Mouse (Mus musculus) hindbrain, embryonic 14.5 days (tissue): Measurements from ENCODE around the gene Fli1. TPM values are rescaled to one million over a fixed set of nuclear protein-coding genes. Genes with fewer than 3 reads are reported as not detected.

ENCODE experiments used
- ATAC-seq: fragments of 200-750 bp; cut with Nextera tagmentation; 2 replicates; pipeline ENCODE4 v1.8.0; 2017; ENCODE audit warnings: moderate number of reproducible peaks, mild to moderate bottlenecking, moderate TSS enrichment, moderate library complexity; ENCODE audit not compliant: low FRiP score
- DNase-seq: peaks from one replicate; pipeline ENCODE4 v3.0.0-alpha.2; 2015; ENCODE audit warnings: low spot score
- H3K27ac ChIP-seq: fragments of 300-500 bp; sonication (generic); 2 replicates; pipeline ENCODE4 v1.5.1; 2014; ENCODE audit warnings: mild to moderate bottlenecking, moderate library complexity
- H3K27me3 ChIP-seq: fragments of 300-500 bp; sonication (generic); 2 replicates; pipeline ENCODE4 v1.6.1; 2014; ENCODE audit warnings: mild to moderate bottlenecking, low read length, mixed read lengths; ENCODE audit not compliant: control insufficient read depth, insufficient read depth
- H3K36me3 ChIP-seq: fragments of 300-500 bp; sonication (generic); replicated peaks from 2 replicates; pipeline ENCODE4 v1.6.1; 2014; ENCODE audit not compliant: control insufficient read depth, insufficient read depth
- H3K4me1 ChIP-seq: fragments of 300-500 bp; sonication (generic); replicated peaks from 2 replicates; pipeline ENCODE4 v1.6.1; 2014; ENCODE audit warnings: antibody characterized with exemption, low read length, mixed read lengths; ENCODE audit not compliant: control insufficient read depth, insufficient read depth
- H3K4me2 ChIP-seq: fragments of 300-500 bp; sonication (generic); replicated peaks from 2 replicates; pipeline ENCODE4 v1.6.1; 2014; ENCODE audit warnings: mild to moderate bottlenecking, moderate library complexity
- H3K4me3 ChIP-seq: fragments of 300-500 bp; sonication (generic); replicated peaks from 2 replicates; pipeline ENCODE4 v1.5.1; 2014; ENCODE audit warnings: mild to moderate bottlenecking, low read length
- H3K9ac ChIP-seq: fragments of 300-500 bp; sonication (generic); 2 replicates; pipeline ENCODE4 v1.6.1; 2014
- H3K9me3 ChIP-seq: fragments of 300-500 bp; sonication (generic); 2 replicates; pipeline ENCODE4 v1.6.1; 2016; ENCODE audit warnings: low read length; ENCODE audit not compliant: control insufficient read depth
- WGBS: fragments of 180-500 bp; shearing (Covaris S2); extraction: QIAGEN DNeasy Blood & Tissue Kit; methylation state at CpG from one replicate; pipeline ENCODE4 v1.1.7; 2014; 5-methylcytosine and 5-hydroxymethylcytosine counted together
- polyA plus RNA-seq: library from polyadenylated mRNA; unstranded; fragments of >200 nt; fragmentation: Nextera tagmentation; extraction: Ambion mirVana; gene quantifications from 2 replicates; pipeline ENCODE4 v1.2.1, GENCODE M21; 2014

Gene Fli1
- polyA plus RNA-seq, 1 experiment from 2014 or later = 9.1 TPM

DNA sequence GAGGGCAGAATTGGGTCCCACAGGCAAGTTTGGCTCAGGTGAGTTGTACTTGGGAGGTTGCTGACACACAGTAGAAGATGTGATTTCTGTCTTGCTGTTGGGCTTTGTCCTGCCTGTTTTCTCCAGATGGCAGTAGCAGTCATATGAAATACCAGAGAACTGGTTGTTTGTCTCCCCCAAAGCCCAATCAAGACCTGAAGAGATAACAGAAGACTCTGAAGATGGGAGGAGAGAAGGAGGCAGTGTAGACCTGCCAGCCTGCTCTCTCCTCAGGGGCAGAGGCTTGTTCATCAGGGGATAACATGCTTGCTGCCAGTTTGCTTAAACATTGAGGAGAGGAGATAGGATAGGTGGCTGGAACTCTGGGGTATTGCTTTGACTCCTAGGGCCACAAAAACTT lies 54.0 kb downstream of the Fli1 start:
- Histone ChIP-seq H3K9ac (no peak overlapping the region), H3K36me3 (no peaks in the 10 kb centered on the region), H3K27me3 (no peaks in the 10 kb centered on the region), H3K4me3 (no peak overlapping the region), H3K27ac (no peak overlapping the region), H3K9me3 (no peaks in the 10 kb centered on the region), H3K4me1 (0 out of 2 replicates have a peak, but pooled peaks cover 4% of the 10 kb centered on the region), H3K4me2 (no peak overlapping the region)
- ATAC-seq = no peak
- DNase-seq = no peak

DNA sequence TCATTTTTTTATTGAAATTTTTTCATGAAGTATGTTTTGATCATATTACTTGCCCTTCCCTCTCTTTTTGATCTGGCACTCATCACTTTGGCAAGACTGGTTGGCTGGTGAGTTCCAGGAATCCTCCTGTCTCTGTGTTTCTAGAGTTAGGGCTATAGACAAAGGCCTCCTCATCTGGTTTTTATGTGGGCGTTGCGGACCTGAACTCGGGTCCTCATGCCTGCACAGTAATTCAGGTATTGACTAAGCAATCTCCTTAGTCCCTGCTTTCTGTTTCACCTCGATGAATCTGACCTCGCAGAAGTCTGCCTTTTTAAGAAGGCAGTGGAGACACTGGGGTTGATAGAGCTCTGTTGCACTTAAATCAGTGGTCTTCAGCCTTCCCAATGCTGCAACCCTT lies 54.8 kb downstream of the Fli1 start:
- Histone ChIP-seq H3K27me3 (no peaks in the 10 kb centered on the region), H3K36me3 (no peaks in the 10 kb centered on the region), H3K4me1 (0 out of 2 replicates have a peak, but pooled peaks cover 4% of the 10 kb centered on the region), H3K27ac (no peak overlapping the region), H3K4me2 (no peak overlapping the region), H3K4me3 (no peak overlapping the region), H3K9me3 (no peaks in the 10 kb centered on the region), H3K9ac (no peak overlapping the region)
- DNase-seq = no peak
- 93% methylated on average over 5 of the region's 5 CpGs for WGBS
- no peak for ATAC-seq

DNA sequence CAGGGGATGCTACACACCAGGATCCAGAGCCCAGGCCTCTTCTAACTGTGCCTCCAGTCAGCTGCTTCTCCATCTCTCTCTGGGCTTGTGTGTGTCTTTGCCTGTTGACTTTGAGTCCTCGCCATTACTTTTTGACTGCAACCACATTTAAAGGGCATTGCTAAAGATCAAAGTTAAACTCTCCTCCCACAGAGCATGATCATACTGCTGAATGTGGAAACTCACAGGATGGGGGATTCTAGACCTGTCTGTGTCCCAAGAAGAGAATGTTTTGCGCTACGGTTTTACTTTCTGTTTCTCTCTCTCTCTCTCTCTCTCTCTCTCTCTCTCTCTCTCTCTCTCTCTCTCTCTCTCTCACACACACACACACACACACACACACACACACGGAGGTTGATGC lies 55.3 kb downstream of the Fli1 start:
- H3K4me2 ChIP-seq = no peak overlapping the region

DNA sequence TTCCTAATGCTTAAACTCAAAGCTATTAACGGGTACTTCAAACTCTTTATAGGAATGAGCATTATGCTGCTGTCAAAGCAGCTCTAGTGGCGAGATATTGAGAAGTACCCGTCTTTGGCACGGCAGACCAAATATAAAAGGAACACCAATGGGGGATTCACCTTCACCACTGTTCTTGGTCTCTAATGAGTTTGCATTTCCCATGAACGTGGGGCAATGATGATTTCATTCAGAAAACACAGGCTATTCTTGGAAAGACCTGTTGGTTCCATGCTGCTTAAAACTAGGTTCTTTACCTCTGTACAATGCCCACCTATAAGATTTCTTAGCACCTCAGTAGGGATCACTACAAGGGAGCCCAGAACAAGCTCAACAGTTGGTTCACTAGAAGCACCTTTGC lies 62.2 kb downstream of the Fli1 start:
- Histone ChIP-seq H3K4me2 (no peak overlapping the region), H3K27me3 (no peaks in the 10 kb centered on the region), H3K9me3 (no peaks in the 10 kb centered on the region), H3K9ac (no peak overlapping the region), H3K27ac (no peak overlapping the region), H3K4me3 (no peak overlapping the region), H3K36me3 (no peaks in the 10 kb centered on the region), H3K4me1 (no peaks in the 10 kb centered on the region)
- 86% methylated on average over 5 of the region's 5 CpGs for WGBS
- DNase-seq = no peak
- ATAC-seq = no peak

More for the DNA sequence above, 55.3 kb downstream of the Fli1 start:
- Histone ChIP-seq H3K27me3 (no peaks in the 10 kb centered on the region), H3K36me3 (no peaks in the 10 kb centered on the region), H3K4me1 (0 out of 2 replicates have a peak, but pooled peaks cover 4% of the 10 kb centered on the region), H3K4me3 (no peak overlapping the region), H3K9ac (no peak overlapping the region), H3K9me3 (no peaks in the 10 kb centered on the region), H3K27ac (no peak overlapping the region)
- DNase-seq = no peak
- 82% methylated on average over 4 of the region's 4 CpGs for WGBS
- no peak for ATAC-seq

DNA sequence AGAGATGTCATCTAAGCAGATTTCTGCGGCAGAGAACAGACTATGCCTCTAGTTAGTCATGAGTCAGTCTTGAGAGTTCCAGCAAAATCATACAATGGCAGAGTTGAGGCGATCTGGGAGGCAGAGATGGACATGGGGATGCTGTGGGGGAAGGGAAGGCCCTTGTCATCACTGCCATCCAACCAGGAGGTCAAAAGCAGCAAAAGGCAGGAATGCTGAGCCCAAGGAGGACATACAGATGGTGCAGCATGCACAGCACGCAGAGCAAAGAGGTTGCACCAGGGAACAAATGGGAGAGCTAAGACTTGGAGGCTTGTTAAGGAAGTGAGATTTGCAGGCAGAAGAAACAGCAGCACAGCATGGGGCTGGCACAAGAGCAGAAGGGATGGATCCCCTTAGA lies 63.9 kb downstream of the Fli1 start:
- Histone ChIP-seq H3K9ac (no peak overlapping the region), H3K27me3 (no peaks in the 10 kb centered on the region), H3K9me3 (no peaks in the 10 kb centered on the region), H3K4me2 (no peak overlapping the region), H3K27ac (no peak overlapping the region), H3K4me1 (no peaks in the 10 kb centered on the region), H3K4me3 (no peak overlapping the region), H3K36me3 (no peaks in the 10 kb centered on the region)
- DNase-seq (no peak), ATAC-seq (no peak)
- 76% methylated on average over 3 of the region's 3 CpGs for WGBS

DNA sequence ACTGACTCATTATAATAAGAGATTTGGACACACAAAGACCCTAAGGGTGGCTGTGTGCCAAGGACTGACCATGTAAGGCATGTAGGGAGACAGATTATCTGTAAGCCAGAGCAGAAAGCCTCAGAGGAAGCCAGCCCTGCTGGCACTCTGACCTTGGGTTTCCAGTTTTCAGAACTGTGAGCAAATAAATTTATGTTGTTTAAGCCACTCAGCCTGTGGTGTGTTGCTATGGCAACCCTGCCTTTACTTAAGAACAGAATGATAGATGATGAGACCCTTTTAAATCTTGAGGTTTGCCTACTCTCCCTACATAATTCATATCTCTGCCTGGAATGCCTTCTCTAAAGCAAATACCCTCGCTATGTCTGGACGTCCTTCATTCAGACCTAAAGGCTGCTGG lies 64.6 kb downstream of the Fli1 start:
- Histone ChIP-seq H3K4me3 (no peak overlapping the region), H3K27me3 (no peaks in the 10 kb centered on the region), H3K36me3 (no peaks in the 10 kb centered on the region), H3K9ac (no peak overlapping the region), H3K4me2 (no peak overlapping the region), H3K27ac (no peak overlapping the region), H3K4me1 (no peaks in the 10 kb centered on the region), H3K9me3 (no peaks in the 10 kb centered on the region)
- DNase-seq (peak; percentile 27), ATAC-seq (no peak)
- WGBS = 23% methylated on average over 2 of the region's 2 CpGs

DNA sequence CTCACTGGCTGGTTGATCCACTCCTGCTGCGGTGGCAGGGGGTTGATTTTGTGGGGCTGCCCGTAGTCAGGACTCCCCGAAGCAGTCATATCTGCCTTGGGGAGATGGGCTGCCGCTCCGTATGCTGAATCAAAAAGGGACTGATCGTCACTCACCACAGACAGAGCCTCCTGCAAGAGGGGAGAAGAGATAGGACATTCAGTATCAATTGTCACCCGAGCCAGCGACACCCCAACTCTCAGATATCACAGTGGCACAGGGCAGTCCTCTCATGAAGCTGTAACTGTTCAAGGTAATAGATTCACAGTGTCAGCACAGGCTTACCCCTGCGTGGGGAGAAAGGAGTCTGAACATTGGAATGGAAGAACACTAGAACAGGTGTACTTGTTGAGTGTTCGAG lies 66.1 kb downstream of the Fli1 start:
- Histone ChIP-seq H3K9ac (no peak overlapping the region), H3K27me3 (no peaks in the 10 kb centered on the region), H3K27ac (no peak overlapping the region), H3K36me3 (no peaks in the 10 kb centered on the region), H3K9me3 (no peaks in the 10 kb centered on the region), H3K4me1 (no peaks in the 10 kb centered on the region), H3K4me2 (no peak overlapping the region), H3K4me3 (no peak overlapping the region)
- WGBS = 94% methylated on average over 10 of the region's 10 CpGs
- DNase-seq = no peak
- no peak for ATAC-seq

DNA sequence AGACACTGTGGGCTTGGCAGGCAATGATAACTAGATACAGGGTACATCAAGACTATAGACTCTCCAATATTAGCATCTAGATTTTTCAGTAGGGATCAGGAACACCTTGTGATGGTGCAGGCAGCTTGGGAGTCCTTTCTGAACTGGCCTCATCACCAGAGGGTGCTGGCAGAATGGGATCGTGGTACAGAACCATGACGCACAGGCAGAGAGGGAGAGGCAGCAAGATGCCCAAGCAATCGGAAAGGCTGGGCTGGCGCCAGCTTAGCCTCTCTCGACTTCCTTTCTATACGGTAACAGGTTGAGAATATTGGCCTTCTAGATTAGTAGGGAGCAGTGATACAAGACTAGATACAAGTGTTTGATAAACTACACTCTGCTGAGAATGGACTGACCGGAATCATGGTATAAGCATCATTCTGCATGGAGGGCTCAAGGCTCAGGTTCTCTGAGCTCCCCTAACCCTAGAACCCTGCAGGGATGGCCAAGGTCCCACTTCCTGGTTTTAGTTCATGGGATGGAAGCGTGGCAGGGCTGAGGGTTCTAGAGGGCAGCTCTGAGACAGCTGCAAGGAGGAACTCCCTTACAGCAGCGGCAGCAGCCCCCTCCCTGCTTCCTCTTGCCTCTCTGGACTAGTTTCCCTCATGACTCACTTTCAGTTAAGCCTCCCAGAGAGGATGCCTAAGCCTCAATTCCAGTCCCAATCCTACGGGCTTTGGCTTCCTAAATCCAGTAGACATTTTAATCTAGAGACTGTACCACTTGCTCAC lies 67.9 kb downstream of the Fli1 start:
- no peak overlapping the region for H3K4me3 ChIP-seq
- ATAC-seq (no peak), DNase-seq (no peak)
- H3K4me1 ChIP-seq = no peaks in the 10 kb centered on the region
- H3K9me3 ChIP-seq = no peaks in the 10 kb centered on the region
- whole genome bisulfite sequencing = 94% methylated on average over 10 of the region's 10 CpGs
- no peaks in the 10 kb centered on the region for H3K36me3 ChIP-seq
- H3K27ac ChIP-seq = no peak overlapping the region
- no peaks in the 10 kb centered on the region for H3K27me3 ChIP-seq
- no peak overlapping the region for H3K4me2 ChIP-seq
- no peak overlapping the region for H3K9ac ChIP-seq

DNA sequence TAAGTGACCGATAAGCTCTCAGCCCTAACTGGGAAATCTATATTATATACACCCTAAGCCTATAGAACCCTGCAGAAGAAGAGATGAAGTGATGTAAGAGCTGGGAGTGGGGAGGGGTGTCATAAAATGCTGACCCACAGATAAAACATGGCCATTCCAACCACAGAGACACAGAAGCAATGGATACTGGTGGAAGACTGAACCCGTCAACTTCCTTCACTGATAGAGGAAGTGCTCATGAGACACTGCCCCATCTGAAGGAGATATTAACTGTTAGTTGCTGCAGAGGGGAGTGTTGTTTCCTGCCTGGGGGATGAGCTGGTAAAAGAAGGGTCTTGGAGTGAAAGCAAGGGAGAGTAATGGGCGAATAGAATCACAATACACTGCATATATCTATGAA lies 70.3 kb downstream of the Fli1 start:
- Histone ChIP-seq H3K27me3 (no peaks in the 10 kb centered on the region), H3K4me1 (no peaks in the 10 kb centered on the region), H3K4me3 (no peak overlapping the region), H3K36me3 (no peaks in the 10 kb centered on the region), H3K4me2 (no peak overlapping the region), H3K9ac (no peak overlapping the region), H3K9me3 (no peaks in the 10 kb centered on the region), H3K27ac (no peak overlapping the region)
- WGBS = 93% methylated on average over 3 of the region's 3 CpGs
- ATAC-seq (no peak), DNase-seq (no peak)
